Mouse (Mus musculus) lung, postnatal 0 days (tissue): ENCODE data around the gene Slc35e4. TPM values are rescaled to one million over a fixed set of nuclear protein-coding genes. Genes with fewer than 3 reads are reported as not detected.

Source experiments
- ATAC-seq: fragments of 200-750 bp; cut with Nextera tagmentation; 2 replicates; pipeline ENCODE4 v1.8.0; 2017; ENCODE audit warnings: moderate library complexity
- DNase-seq: peaks from one replicate; pipeline ENCODE4 v3.0.0-alpha.2; 2016; ENCODE audit warnings: low spot score
- H3K27ac ChIP-seq: fragments of 300-500 bp; sonication (generic); 2 replicates; pipeline ENCODE4 v1.5.1; 2014; ENCODE audit warnings: antibody characterized with exemption, mild to moderate bottlenecking, low read length, mixed read lengths
- H3K27me3 ChIP-seq: fragments of 300-500 bp; sonication (generic); replicated peaks from 2 replicates; pipeline ENCODE4 v1.6.1; 2014; ENCODE audit warnings: low read length, mixed read lengths; ENCODE audit not compliant: insufficient read depth
- H3K36me3 ChIP-seq: fragments of 300-500 bp; sonication (generic); 2 replicates; pipeline ENCODE4 v1.6.1; 2014; ENCODE audit warnings: low read length, mixed read lengths; ENCODE audit not compliant: insufficient read depth
- H3K4me1 ChIP-seq: fragments of 300-500 bp; sonication (generic); 2 replicates; pipeline ENCODE4 v1.6.1; 2014; ENCODE audit warnings: antibody characterized with exemption, low read depth, low read length, mixed read lengths; ENCODE audit not compliant: insufficient read depth
- H3K4me2 ChIP-seq: fragments of 300-500 bp; sonication (generic); replicated peaks from 2 replicates; pipeline ENCODE4 v1.6.1; 2014; ENCODE audit warnings: low read depth, mild to moderate bottlenecking, low read length, moderate library complexity, mixed read lengths
- H3K4me3 ChIP-seq: fragments of 300-500 bp; sonication (generic); 2 replicates; pipeline ENCODE4 v1.5.1; 2014; ENCODE audit warnings: low read depth, low read length
- H3K9ac ChIP-seq: fragments of 300-500 bp; sonication (generic); replicated peaks from 2 replicates; pipeline ENCODE4 v1.6.1; 2014; ENCODE audit warnings: low read depth, mild to moderate bottlenecking
- H3K9me3 ChIP-seq: fragments of 300-500 bp; sonication (generic); 2 replicates; pipeline ENCODE4 v1.6.1; 2016; ENCODE audit warnings: low read length, mixed read lengths
- CTCF ChIP-seq: IDR thresholded peaks from 2 replicates; pipeline ENCODE4 v1.5.1; 2016; ENCODE audit warnings: antibody characterized with exemption, mild to moderate bottlenecking
- EP300 ChIP-seq: IDR thresholded peaks from 2 replicates; pipeline ENCODE4 v1.6.1; 2016; ENCODE audit warnings: antibody characterized with exemption, mild to moderate bottlenecking, control low read depth
- WGBS: fragments of 180-500 bp; shearing (Covaris S2); extraction: QIAGEN DNeasy Blood & Tissue Kit; methylation state at CpG from one replicate; pipeline ENCODE4 v1.1.7; 2014; 5-methylcytosine and 5-hydroxymethylcytosine counted together
- polyA plus RNA-seq: library from polyadenylated mRNA; unstranded; fragments of >200 nt; fragmentation: Nextera tagmentation; extraction: Ambion mirVana; gene quantifications from 2 replicates; pipeline ENCODE4 v1.2.1, GENCODE M21; 2015

Slc35e4 gene
- polyA plus RNA-seq, 1 experiment from 2014 or later: 10.3 TPM

DNA sequence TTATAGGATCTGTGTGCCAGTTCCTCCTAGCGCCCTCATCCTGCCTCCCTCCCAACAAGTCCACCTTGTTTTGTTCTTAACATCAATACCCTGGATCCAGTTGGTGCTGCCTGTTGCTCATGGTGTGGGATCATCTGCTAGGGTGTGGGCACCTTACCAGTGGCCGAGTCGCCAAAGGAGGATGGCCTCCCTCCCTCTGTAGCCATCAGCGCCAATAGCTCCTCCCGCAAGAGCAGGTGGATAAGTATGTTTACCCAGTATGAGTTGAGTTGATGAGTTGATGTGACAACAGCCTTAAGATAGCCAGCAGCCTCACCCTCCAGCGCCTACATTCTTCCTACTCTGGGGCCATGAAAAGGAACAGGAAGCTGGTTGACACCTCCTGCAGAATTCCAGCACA, 14.2 kb downstream of the Slc35e4 start:
- Histone ChIP-seq H3K4me3 (no peak overlapping the region), H3K4me2 (no peak overlapping the region), H3K9me3 (no peaks in the 10 kb centered on the region), H3K36me3 (no peaks in the 10 kb centered on the region), H3K27ac (no peak overlapping the region), H3K4me1 (peaks cover 5% of the 10 kb centered on the region; the same call in 1 of the 2 replicates), H3K27me3 (no peaks in the 10 kb centered on the region), H3K9ac (no peak overlapping the region)
- DNase-seq (no peak), ATAC-seq (no peak)
- TF ChIP-seq EP300: no peak
- TF ChIP-seq CTCF: no peak
- 61% methylated on average over 6 of the region's 6 CpGs for WGBS

DNA sequence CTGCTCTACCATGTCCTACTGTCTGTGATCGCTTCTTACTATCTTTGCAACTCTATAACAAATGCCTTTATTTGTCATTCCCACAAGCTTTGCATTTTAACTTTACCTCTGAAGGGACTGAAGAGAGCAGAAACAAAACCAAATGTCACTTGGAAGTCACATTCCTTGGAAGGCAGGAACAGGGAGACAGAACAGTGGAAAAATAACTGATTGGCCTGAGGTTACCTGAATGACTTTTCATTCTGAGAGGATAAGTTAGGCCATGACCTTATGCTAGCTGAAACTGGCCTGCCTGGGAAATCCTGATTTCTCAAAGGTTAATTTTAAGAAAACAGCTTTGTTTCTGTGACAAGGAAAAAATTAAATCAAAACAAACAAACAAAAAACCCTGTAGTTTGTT, 18.5 kb downstream of the Slc35e4 start:
- no peak overlapping the region for H3K4me3 ChIP-seq
- no peak overlapping the region for H3K4me2 ChIP-seq
- WGBS: 65% methylated on average over 1 of the region's 1 CpGs
- ATAC-seq (no peak), DNase-seq (no peak)
- no peaks in the 10 kb centered on the region for H3K36me3 ChIP-seq
- no peak overlapping the region for H3K9ac ChIP-seq
- peaks cover 5% of the 10 kb centered on the region; the same call in 1 of the 2 replicates for H3K4me1 ChIP-seq
- no peak overlapping the region for H3K27ac ChIP-seq
- H3K9me3 ChIP-seq: no peaks in the 10 kb centered on the region
- H3K27me3 ChIP-seq: no peaks in the 10 kb centered on the region
- TF ChIP-seq EP300: no peak
- no peak for TF ChIP-seq CTCF

DNA sequence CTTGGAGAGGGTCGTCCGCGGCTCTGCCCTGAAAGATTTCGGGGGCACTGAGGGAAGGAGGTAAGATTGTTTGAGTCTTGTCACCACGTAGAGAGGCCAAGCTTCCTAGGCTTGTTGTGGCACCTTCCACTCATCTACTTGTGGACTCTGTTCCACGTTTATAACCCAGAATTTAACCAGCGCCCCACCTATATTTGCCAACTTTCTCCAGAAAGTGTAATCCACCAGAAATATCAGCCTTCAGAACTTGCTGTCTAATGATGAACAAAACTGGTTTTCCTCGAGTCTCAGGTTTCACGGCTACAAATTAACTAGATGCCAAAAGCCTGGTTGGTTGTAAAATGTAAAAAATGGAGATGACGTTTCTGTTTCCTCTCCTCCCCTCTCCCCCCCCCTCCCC, 19.0 kb downstream of the Slc35e4 start:
- H3K4me3 ChIP-seq: peak overlapping the region; percentile 40
- ATAC-seq (peak; percentile 20), DNase-seq (peak; percentile 73)
- peaks cover 5% of the 10 kb centered on the region; the same call in 1 of the 2 replicates for H3K4me1 ChIP-seq
- H3K4me2 ChIP-seq: peak overlapping the region; percentile 80
- H3K27ac ChIP-seq: peak overlapping the region; percentile 77
- TF ChIP-seq CTCF (no peak), EP300 (no peak)
- H3K27me3 ChIP-seq: no peaks in the 10 kb centered on the region
- 2% methylated on average over 10 of the region's 10 CpGs for WGBS
- no peaks in the 10 kb centered on the region for H3K36me3 ChIP-seq
- H3K9ac ChIP-seq: peak overlapping the region; percentile 26; the same call in 1 of the 2 replicates
- no peaks in the 10 kb centered on the region for H3K9me3 ChIP-seq

DNA sequence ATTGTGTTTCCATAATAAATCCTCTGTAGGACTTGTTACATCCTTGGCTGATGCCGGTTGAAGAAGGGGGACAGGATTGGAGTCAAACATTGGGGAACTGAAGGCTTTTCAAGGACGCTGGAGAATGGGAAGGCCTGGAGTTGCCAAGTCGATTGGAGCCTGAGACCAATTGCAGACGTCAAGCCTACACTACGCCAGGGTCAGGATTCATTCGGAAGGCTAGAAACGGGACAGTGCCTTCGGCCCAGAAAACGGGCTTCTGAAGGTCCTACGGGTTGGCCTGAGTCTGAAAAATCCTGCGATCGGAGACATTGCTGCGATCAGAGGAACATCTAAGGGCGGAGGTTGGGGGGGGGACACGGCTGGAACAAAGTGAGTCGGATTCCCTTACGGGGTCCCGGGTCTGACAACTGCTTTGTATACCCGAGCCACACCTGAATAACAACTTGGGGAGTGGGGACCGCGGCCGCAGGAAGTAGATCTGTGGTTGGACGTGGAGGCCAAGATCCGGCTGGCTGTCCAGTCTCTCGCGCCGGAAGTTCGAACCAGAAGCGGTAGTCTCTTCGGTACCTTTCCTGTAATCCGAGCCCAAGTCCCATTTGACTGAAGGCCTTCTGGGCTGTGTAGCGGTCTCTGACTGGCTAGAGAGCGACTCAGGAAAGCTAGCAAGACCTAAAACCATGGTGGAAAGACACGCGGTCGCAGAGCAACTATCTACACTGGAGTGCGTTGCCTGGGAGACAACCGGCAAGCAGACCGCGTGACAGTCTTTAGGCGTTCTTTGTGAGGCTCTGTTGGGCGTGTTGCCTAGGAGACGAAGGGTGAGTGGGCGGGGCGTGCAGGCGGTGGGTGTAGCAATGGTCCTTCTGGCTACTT, 19.8 kb downstream of the Slc35e4 start, which contains the start of the genes 4921536K21Rik and Dusp18:
Gene 4921536K21Rik, minus strand, starts transcription at position 693 of the 876 bp plus-strand sequence.
Gene Dusp18, plus strand, starts transcription at position 835 of the 876 bp plus-strand sequence.
- WGBS: 5% methylated on average over 46 of the region's 46 CpGs
- TF ChIP-seq EP300 (no peak), CTCF (no peak)
- DNase-seq (peak; percentile 97), ATAC-seq (peak; percentile 100)
- no peaks in the 10 kb centered on the region for H3K9me3 ChIP-seq
- H3K4me1 ChIP-seq: peaks cover 5% of the 10 kb centered on the region; the same call in 1 of the 2 replicates
- H3K27ac ChIP-seq: peak within 1 kb of the TSS; percentile 77
- H3K4me2 ChIP-seq: peak within 1 kb of the TSS; percentile 80
- no peaks in the 10 kb centered on the region for H3K27me3 ChIP-seq
- peak within 1 kb of the TSS; percentile 26; the same call in 1 of the 2 replicates for H3K9ac ChIP-seq
- H3K4me3 ChIP-seq: peak within 1 kb of the TSS; percentile 40
- H3K36me3 ChIP-seq: no peaks in the 10 kb centered on the region

DNA sequence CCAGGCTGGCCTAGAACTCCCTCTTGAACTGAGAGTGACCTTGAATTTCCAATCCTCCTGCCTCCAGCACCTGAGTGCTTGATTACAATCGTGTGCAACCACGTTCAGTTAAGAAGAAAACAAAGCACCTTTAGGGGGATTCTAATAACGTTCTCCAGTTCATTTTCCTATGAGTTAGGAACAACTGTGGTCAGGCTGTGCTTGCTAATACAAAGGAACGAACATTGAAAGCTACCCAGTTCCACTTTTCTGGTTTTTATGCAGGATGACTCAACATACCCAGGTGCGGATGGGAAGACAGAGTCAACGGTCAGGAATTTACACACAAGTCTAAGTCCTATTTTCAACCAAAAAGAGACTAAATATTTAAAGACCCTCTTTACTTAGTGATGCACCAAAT, 20.5 kb downstream of the Slc35e4 start:
- WGBS: 75% methylated on average over 6 of the region's 6 CpGs
- no peaks in the 10 kb centered on the region for H3K9me3 ChIP-seq
- TF ChIP-seq CTCF (no peak), EP300 (no peak)
- no peak overlapping the region for H3K4me2 ChIP-seq
- no peak overlapping the region for H3K27ac ChIP-seq
- DNase-seq: no peak
- H3K4me3 ChIP-seq: no peak overlapping the region
- no peaks in the 10 kb centered on the region for H3K27me3 ChIP-seq
- no peak for ATAC-seq
- no peaks in the 10 kb centered on the region for H3K36me3 ChIP-seq
- H3K9ac ChIP-seq: no peak overlapping the region
- peaks cover 5% of the 10 kb centered on the region; the same call in 1 of the 2 replicates for H3K4me1 ChIP-seq

DNA sequence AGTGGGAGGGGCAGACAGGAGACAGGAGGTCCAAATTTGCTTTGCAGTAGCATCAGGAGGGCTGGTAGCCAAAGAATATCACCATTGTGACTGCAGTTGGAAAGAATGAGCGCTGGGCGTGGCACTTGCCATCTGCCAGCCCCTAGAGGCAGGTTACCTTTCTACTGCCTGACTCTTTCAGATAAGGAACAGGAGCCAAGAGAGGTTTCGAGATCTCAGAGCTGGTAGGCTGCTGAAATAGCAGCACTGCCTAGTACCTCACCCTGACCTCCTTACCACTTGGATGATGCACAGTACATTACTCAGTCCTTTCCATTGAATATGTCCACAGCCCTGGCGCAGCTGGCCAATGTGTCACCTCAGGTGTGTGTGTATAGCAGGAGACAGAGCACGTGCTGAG, 27.1 kb downstream of the Slc35e4 start:
- DNase-seq: peak; percentile 12
- Histone ChIP-seq H3K27ac (no peak overlapping the region), H3K4me1 (no peaks in the 10 kb centered on the region), H3K9ac (no peak overlapping the region), H3K36me3 (no peaks in the 10 kb centered on the region), H3K9me3 (no peaks in the 10 kb centered on the region), H3K4me3 (no peak overlapping the region), H3K27me3 (no peaks in the 10 kb centered on the region), H3K4me2 (no peak overlapping the region)
- WGBS: 64% methylated on average over 5 of the region's 5 CpGs
- ATAC-seq: no peak
- TF ChIP-seq CTCF: no peak
- no peak for TF ChIP-seq EP300
